Comparison of ENCODE assay signal across 9 mouse cellular contexts in genomic region chr4:83396346-83396745, GRCm38 (mm10). TPM values are rescaled to one million over a fixed set of nuclear protein-coding genes. Genes with fewer than 3 reads are reported as not detected.
DNase-seq lines count a peak whose midpoint lies in the region.
"Had no signal": no experiment of that assay in that cellular context is flagged by ENCODE, and none has a peak within 500 bp of the region (broad histone marks: within the 10 kb centered on the region; RNA-seq: fewer than 3 reads in every experiment).

No protein-coding gene starts in this region.

- DNase-seq in layer of hippocampus, adult 11-12 months (ENCODE audit: low spot score) = peak; percentile 25
- no peak for DNase-seq in layer of hippocampus, adult 8-10 months (ENCODE audit: low spot score in 2 of 2)
- DNase-seq in adrenal gland, postnatal 10 days = peak; percentile 79
- peak; percentile 64 for DNase-seq in heart, adult 8-10 months (ENCODE audit: low spot score)
- DNase-seq in lung, postnatal 4 days = peak; percentile 23 to 66
- DNase-seq in right cerebral cortex, postnatal 36 days (ENCODE audit: low spot score in 2 of 2) = no peak
- DNase-seq in cerebellum, postnatal 4 days (ENCODE audit: low spot score in 2 of 2) = no peak
- DNase-seq in retina, postnatal 1 day = no peak
- DNase-seq: kidney, postnatal 4 days had no signal

RNA-seq across cellular contexts. Expression of gene Snapc3, which starts 21.2 kb away (rescaled TPM):
- 10 to 100 TPM; 32.6 to 39.8 (median 35.6) TPM for total RNA-seq in layer of hippocampus, adult 8-10 months (2022)
- total RNA-seq in adrenal gland, postnatal 10 days (2021) = 10 to 100 TPM; 18.9 to 31.3 TPM
- total RNA-seq in heart, adult 8-10 months (2022) = 10 to 100 TPM; 13.0 to 17.1 (median 16.6) TPM

Comparison
In these comparisons a context has a peak if more than half of its experiments do, and no peak if none do; other contexts are left out.
1. DNase-seq: peak in layer of hippocampus, adult 11-12 months (single experiment), adrenal gland, postnatal 10 days (single experiment), heart, adult 8-10 months (single experiment) and lung, postnatal 4 days (2 of 2); none in layer of hippocampus, adult 8-10 months (0 of 2), right cerebral cortex, postnatal 36 days (0 of 2), cerebellum, postnatal 4 days (0 of 2) and retina, postnatal 1 day (single experiment).